Mouse (Mus musculus) frontal cortex, postnatal 10 days (tissue): ENCODE measurements around the gene Sebox.
A peak's percentile ranks its signal among the peaks of the same experiment; 100 is the strongest.

Source experiments
- DNase-seq, 2 experiments: peaks; one replicate each; pipeline ENCODE4 v3.0.0; 2022; ENCODE audit warnings: low spot score in 2 of 2, mixed read lengths in 1 of 2

Sebox gene

GRCm38 (mm10) chr11:78502909-78503650 lies at the start of gene Sebox:
Sebox (plus strand) TSS chr11:78503447.
- no peak for DNase-seq

GRCm38 (mm10) chr11:78453675-78454074 lies 49.6 kb upstream of the Sebox start:
- DNase-seq: peak in 1 of 2 experiments; percentile 48

GRCm38 (mm10) chr11:78454276-78454675 lies 49.0 kb upstream of the Sebox start:
- no peak for DNase-seq

- no peak for DNase-seq
Observed at GRCm38 (mm10) chr11:78455308-78455707, 47.9 kb upstream of the Sebox start.

- no peak for DNase-seq
Observed at GRCm38 (mm10) chr11:78458740-78459139, 44.5 kb upstream of the Sebox start.

GRCm38 (mm10) chr11:78461894-78462293 lies 41.4 kb upstream of the Sebox start:
- no peak for DNase-seq

- no peak for DNase-seq
Observed at GRCm38 (mm10) chr11:78462669-78463068, 40.6 kb upstream of the Sebox start.

GRCm38 (mm10) chr11:78463286-78464036 lies 39.8 kb upstream of the Sebox start:
- DNase-seq: no peak

GRCm38 (mm10) chr11:78465116-78465515 lies 38.1 kb upstream of the Sebox start:
- DNase-seq: no peak

GRCm38 (mm10) chr11:78465568-78466180 lies 37.6 kb upstream of the Sebox start, which contains the start of gene Slc46a1:
Slc46a1 (plus strand) TSS chr11:78465697.
- DNase-seq: peak; percentile 79 to 83

- no peak for DNase-seq
Observed at GRCm38 (mm10) chr11:78466242-78466912, 36.9 kb upstream of the Sebox start.

- no peak for DNase-seq
Observed at GRCm38 (mm10) chr11:78467515-78467914, 35.7 kb upstream of the Sebox start.

GRCm38 (mm10) chr11:78467932-78468331 lies 35.3 kb upstream of the Sebox start:
- no peak for DNase-seq

- no peak for DNase-seq
Observed at GRCm38 (mm10) chr11:78471326-78472103, 31.7 kb upstream of the Sebox start.

GRCm38 (mm10) chr11:78475289-78475688 lies 28.0 kb upstream of the Sebox start:
- DNase-seq: no peak

GRCm38 (mm10) chr11:78483639-78484038 lies 19.6 kb upstream of the Sebox start:
- DNase-seq: no peak

- peak in 1 of 2 experiments; percentile 75 for DNase-seq
Observed at GRCm38 (mm10) chr11:78488168-78488567, 15.1 kb upstream of the Sebox start.

- peak; percentile 45 to 53 for DNase-seq
Observed at GRCm38 (mm10) chr11:78490781-78491241, 12.4 kb upstream of the Sebox start.

- no peak for DNase-seq
Observed at GRCm38 (mm10) chr11:78495904-78496303, 7.3 kb upstream of the Sebox start.

GRCm38 (mm10) chr11:78497071-78497541 lies 6.1 kb upstream of the Sebox start:
- peak in 1 of 2 experiments; percentile 65 for DNase-seq
